Mouse (Mus musculus): ENCODE results near the gene Chrne. TPM values are rescaled to one million over a fixed set of nuclear protein-coding genes. Genes with fewer than 3 reads are reported as not detected.

The Chrne gene
- total RNA-seq, 2 experiments from 2014 or later: 1.6 TPM; not detected in 1

- no peak for DNase-seq
Observed at GRCm38 (mm10) chr11:70652029-70652883, 33.2 kb upstream of the Chrne start.

DNA sequence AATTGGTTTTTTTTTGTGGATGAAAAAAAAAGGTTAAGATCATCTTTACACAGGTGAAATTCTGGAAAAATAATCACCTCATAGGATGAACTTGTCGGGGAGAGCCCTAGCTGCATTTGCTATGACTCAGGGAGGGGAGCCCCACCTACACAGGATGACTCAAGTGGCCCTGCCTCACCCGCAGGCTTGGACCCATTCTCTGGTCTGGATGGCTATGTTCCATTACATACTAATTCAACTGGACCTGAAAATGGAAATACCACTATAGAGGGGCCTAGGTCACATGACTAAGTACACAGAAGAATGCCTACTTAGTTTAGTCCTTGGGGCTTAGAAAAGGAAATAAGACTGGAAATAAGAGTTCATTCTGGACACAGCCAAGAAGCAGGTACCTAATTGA lies 32.4 kb upstream of the Chrne start:
- peak; percentile 52 for DNase-seq

DNA sequence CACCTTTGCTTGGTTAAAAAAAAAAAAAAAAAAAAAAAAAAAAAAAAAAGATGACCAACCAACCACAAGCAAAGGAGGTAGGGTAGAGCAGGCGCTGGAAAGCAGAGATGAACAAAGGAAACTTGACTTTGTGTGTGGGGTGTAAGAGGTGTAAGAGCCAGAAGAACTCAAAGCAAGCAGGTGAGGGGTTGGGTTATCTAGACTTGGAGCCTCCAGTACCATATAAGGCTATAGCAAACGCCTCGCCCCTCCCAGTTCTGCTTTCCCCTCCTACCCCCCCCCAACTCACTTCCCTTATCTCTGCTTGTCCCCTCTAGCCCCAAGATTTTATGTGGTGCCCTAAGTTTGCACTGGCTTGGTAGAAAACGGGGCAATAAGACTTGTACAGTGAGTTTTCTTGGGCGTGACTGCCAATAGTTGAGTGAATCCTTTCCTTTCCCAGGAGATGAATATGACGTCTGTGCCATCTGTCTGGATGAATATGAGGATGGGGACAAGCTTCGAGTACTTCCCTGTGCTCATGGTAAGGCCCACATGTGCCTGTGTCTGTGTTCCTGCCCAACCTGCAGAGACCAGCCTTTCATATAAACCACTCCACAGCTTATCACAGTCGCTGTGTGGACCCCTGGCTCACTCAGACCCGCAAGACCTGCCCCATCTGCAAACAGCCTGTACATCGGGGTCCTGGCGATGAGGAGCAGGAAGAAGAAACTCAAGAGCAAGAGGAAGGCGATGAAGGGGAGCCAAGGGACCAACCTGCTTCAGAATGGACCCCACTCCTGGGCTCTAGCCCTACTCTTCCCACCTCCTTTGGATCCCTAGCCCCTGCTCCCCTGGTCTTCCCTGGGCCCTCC lies 31.5 kb upstream of the Chrne start:
- DNase-seq: no peak

DNA sequence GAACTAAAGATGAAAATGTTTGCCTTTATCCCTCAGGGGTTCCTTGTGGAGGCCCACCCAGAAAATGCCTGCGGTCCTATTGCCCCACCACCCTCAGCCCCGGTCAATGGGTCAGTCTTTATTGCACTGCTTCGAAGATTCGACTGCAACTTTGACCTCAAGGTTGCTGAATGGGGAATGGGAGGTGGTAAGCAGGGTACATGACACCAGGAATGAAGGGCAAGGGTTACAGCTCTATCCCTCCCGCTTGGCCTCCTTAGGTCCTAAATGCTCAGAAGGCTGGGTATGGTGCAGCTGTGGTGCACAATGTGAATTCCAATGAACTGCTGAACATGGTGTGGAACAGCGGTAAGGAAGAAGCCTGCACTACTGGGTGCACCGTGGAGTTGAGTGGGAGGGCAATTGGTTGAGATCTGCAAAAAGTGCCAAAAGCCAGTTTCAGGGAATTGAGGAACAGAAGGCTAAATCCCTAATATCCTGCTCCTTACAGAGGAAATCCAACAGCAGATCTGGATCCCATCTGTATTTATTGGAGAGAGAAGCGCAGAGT lies 30.2 kb upstream of the Chrne start:
- DNase-seq: no peak

DNA sequence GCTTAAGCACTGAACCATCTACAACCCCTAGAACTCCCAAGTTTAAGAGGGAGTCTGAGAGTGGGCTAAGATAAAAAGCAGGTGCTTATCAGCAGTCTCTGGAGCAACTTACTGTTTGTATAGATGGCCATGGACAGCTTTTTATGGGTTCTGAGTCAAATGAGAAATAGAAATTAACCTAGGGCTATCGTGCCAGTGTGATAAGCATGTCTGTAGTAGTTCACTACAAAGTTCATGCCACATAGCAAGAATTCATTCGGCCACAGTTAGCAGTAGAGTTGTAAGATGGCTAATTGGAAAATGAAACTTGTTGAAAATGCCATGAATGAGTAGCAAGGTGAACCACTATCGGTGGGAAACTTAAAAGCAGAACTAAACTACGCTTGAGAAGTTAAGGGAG lies 29.5 kb upstream of the Chrne start:
- no peak for DNase-seq

DNA sequence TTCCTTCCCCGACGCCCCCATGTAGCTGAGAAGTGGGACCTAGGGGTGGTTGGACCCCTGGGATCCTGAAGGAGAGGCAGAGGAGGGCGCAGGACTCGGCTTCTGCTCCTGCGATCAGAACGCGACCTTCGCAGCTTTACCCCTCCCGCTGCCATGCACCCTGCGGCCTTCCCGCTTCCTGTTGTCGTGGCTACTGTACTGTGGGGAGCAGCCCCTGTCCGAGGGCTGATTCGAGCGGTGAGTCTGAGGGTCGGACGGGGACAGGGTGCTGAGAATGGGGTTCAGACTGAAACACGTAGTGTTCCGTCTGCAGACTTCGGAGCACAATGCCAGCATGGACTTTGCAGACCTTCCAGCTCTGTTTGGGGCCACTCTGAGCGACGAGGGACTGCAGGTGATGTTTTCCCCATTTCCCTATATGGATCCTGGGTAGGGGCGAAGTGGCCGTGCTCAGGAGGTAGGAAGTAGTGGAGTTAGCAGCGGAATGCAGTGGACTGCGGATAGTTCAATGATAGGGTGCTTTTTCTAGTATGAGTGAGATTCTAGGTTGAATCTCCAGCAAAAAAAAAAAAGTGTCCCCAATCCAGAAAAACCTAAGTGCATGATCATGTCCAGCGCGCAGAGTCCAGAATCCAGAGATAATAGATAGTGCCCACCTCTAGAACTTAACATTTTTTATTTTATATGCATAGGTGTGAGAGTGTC lies 28.9 kb upstream of the Chrne start:
- DNase-seq: peak; percentile 62

- DNase-seq: peak; percentile 96
Observed at GRCm38 (mm10) chr11:70646691-70647650, 28.0 kb upstream of the Chrne start, which contains the start of the genes Rnf167 and Slc25a11. Gene Rnf167 (plus strand): TSS chr11:70647235. Gene Slc25a11 (minus strand): TSS chr11:70647479.

DNA sequence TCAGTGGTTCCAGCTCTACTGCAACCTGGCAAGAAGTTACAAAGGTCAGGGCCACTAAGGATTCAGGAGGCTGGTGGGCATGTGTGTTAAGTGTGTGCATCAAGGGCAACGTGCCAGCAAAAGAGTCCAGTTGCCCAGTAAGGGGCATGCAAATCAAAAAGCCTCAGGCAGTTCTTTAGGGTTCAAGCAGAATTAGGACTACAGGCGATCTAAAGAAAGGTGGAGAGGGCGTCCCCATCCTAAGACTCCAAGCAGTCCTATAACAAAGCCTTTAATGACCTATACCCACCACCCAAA lies 27.2 kb upstream of the Chrne start:
- DNase-seq: no peak

- DNase-seq: no peak
Observed at GRCm38 (mm10) chr11:70645461-70646258, 26.6 kb upstream of the Chrne start.

GRCm38 (mm10) chr11:70644564-70645103 lies 25.6 kb upstream of the Chrne start:
- DNase-seq: no peak

DNA sequence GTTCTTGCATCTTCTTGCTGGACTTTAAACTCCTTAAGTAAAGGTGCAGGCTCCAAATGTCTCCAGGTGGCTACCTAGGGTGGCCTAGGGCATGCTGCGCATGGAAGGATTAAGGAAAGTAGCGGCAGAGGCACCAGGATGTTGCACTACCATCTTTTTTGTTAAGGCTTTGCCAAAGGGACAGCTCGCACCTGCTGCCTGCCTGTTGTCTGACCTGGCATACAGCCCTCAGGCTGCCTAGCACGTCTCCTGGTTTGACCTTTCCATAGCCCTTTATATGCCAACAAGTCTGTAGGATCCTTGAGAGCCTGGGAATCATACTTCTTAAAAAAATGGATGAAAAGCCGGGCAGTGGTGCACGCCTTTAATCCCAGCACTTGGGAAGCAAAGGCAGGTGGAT lies 24.0 kb upstream of the Chrne start:
- no peak for DNase-seq

DNA sequence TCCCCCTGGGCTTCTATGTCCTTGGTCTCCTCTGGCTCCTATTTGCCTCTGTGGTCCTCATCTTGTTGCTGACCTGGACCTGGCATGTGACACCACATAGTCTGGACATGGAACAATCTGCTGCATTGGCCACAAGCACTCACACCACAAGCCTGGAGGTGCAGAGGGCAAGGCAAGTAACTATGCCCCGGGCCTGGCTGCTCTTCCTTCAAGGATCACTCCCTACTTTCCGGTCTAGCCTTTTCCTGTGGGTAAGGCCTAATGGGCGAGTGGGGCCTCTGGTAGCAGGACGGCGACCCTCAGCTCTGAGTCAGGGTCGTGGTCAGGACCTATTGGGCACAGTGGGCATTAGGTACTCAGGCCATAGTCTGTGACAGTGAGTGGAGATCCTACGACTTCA lies 22.2 kb upstream of the Chrne start:
- no peak for DNase-seq

DNA sequence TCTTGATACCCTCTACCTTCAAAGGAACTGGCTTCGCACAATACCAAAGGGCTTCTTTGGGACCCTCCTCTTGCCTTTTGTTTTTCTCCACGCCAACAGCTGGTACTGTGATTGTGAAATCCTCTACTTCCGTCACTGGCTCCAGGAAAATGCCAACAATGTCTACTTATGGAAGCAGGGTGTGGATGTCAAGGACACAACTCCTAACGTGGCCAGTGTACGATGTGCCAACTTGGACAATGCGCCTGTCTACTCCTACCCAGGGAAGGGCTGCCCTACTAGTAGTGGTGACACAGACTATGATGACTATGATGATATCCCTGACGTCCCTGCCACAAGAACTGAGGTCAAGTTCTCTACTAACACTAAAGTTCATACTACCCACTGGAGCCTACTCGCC lies 21.0 kb upstream of the Chrne start:
- DNase-seq: no peak

GRCm38 (mm10) chr11:70638714-70639278 lies 19.8 kb upstream of the Chrne start, which contains the start of gene Gp1ba:
Gene Gp1ba (plus strand): TSS chr11:70639122.
- DNase-seq: no peak

- DNase-seq: no peak
Observed at GRCm38 (mm10) chr11:70638293-70638692, 19.3 kb upstream of the Chrne start.

- no peak for DNase-seq
Observed at GRCm38 (mm10) chr11:70637764-70638163, 18.7 kb upstream of the Chrne start.

GRCm38 (mm10) chr11:70635601-70636000 lies 16.6 kb upstream of the Chrne start:
- no peak for DNase-seq

DNA sequence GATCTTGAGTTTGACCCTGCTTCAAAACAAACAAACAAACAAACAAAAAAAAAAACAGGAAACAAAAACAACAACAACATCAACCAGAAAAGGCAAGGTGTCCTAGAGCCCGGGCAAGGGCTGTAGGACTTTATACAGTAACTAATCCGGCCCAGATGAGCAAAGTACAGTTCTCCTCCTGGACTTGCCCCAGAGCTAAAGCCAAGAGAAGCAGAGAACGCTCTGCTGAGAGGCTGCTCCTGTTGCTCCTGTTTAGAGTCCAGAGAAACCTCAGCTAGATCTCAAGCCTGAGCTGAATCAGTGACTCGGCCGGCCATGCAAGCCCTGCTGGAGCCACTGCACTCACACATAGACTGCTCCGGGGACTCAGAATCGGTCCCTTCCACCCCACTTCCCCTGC lies 11.1 kb upstream of the Chrne start:
- DNase-seq: peak; percentile 1

DNA sequence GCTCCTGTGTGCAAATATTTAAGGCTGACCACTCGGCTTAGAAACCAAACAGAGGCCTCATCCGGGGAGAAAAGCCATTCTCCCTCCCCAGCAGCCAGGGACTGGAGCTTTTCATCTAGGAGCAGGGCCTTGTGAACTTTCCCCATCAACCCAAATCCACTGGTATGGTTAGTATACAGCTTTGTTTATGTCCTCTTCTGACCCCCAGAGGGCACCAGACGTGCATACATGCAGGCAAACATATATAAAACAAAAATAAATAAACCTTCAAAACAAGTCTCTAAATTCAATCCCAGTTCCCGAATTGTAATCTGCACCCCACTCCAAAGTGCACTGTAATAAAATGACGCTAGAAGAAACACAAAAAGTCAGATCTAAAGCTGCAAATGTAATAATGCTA lies 10.5 kb upstream of the Chrne start:
- peak; percentile 17 for DNase-seq

DNA sequence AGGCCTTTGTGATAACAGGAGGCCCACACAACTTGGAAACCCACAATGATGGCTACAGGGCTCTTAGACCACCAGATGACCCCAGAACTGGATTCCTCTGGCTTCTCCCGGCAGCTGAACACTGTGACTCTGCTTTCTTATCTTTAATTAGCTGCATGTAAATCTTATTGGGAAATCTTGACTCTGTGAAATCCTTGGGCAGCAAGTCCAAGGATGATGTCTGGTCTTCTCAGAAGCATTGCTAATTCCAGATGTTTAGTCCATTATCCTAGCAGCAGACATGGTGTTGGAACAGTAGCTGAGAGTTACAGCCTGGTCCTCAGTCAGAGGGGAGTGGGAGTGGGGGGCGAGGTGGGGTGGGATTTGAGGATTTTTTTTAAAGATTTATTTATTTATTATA lies 9.4 kb upstream of the Chrne start:
- peak; percentile 2 for DNase-seq
